Mouse (Mus musculus) MEL (cell line): ENCODE measurements around the gene Lims1. TPM values are rescaled to one million over a fixed set of nuclear protein-coding genes. Genes with fewer than 3 reads are reported as not detected.

Source experiments
- DNase-seq: peaks from one replicate; pipeline ENCODE4 v3.0.0; 2011; ENCODE audit warnings: low read depth, low spot score
- H3K27ac ChIP-seq: 2 replicates; pipeline ENCODE4 v1.5.1; 2012; ENCODE audit warnings: low read depth, mild to moderate bottlenecking, control low read depth, low read length, moderate library complexity; ENCODE audit not compliant: control insufficient read depth
- H3K27me3 ChIP-seq, 2 experiments: fragments of 150-350 bp in 1 of 2; sonication (generic) in 1 of 2; 2 replicates each; pipeline ENCODE4 v1.6.1; 2012; ENCODE audit warnings: low read length in 2 of 2, mild to moderate bottlenecking in 2 of 2, improper control_type of control experiment in 1 of 2, moderate library complexity in 1 of 2; ENCODE audit not compliant: insufficient read depth in 2 of 2, control insufficient read depth in 1 of 2
- H3K36me3 ChIP-seq, 2 experiments: 2 replicates each; pipeline ENCODE4 v1.6.1; 2012 to 2014; ENCODE audit warnings: low read length in 2 of 2, improper control_type of control experiment in 1 of 2, inconsistent platforms in 1 of 2, mild to moderate bottlenecking in 1 of 2; ENCODE audit not compliant: insufficient read depth in 2 of 2, control insufficient read depth in 1 of 2
- H3K4me1 ChIP-seq, 2 experiments: fragments of 150-350 bp in 1 of 2; sonication (generic) in 1 of 2; 2 replicates each; pipeline ENCODE4 v1.6.1; 2012; ENCODE audit warnings: low read length in 2 of 2, improper control_type of control experiment in 1 of 2, mild to moderate bottlenecking in 1 of 2; ENCODE audit not compliant: insufficient read depth in 2 of 2, control insufficient read depth in 1 of 2
- H3K4me3 ChIP-seq, 2 experiments: fragments of 150-350 bp in 1 of 2; sonication (generic) in 1 of 2; 2 replicates each; pipeline ENCODE4 v1.5.1; 2012; ENCODE audit warnings: low read depth in 2 of 2, low read length in 2 of 2, mild to moderate bottlenecking in 2 of 2, moderate library complexity in 2 of 2, control low read depth in 1 of 2, improper control_type of control experiment in 1 of 2; ENCODE audit not compliant: control insufficient read depth in 1 of 2, insufficient read depth in 1 of 2
- H3K79me2 ChIP-seq: 2 replicates; pipeline ENCODE4 v1.6.1; 2012; ENCODE audit warnings: mild to moderate bottlenecking, low read length, moderate library complexity; ENCODE audit not compliant: control insufficient read depth, poor library complexity, insufficient read depth
- H3K9ac ChIP-seq: 2 replicates; pipeline ENCODE4 v1.6.1; 2012; ENCODE audit warnings: low read depth, mild to moderate bottlenecking, control low read depth, low read length, moderate library complexity; ENCODE audit not compliant: control insufficient read depth, poor library complexity, severe bottlenecking
- H3K9me3 ChIP-seq: fragments of 150-350 bp; sonication (generic); replicated peaks from 2 replicates; pipeline ENCODE4 v1.6.1; 2012; ENCODE audit warnings: mild to moderate bottlenecking, low read length, improper control_type of control experiment, moderate library complexity; ENCODE audit not compliant: insufficient read depth
- CHD2 ChIP-seq: IDR thresholded peaks from 2 replicates; pipeline ENCODE4 v1.6.1; 2011; ENCODE audit warnings: low read length, improper control_type of control experiment
- E2F4 ChIP-seq: IDR thresholded peaks from 2 replicates; pipeline ENCODE4 v1.6.1; 2011; ENCODE audit warnings: low read depth, low read length, improper control_type of control experiment, borderline replicate concordance
- ELF1 ChIP-seq: IDR thresholded peaks from 2 replicates; pipeline ENCODE4 v1.6.1; 2014; ENCODE audit warnings: low read depth, mild to moderate bottlenecking, inconsistent platforms, low read length, improper control_type of control experiment, moderate library complexity
- EP300 ChIP-seq, 2 experiments: IDR thresholded peaks; 2 replicates each; pipeline ENCODE4 v1.6.1; 2011; ENCODE audit warnings: improper control_type of control experiment in 2 of 2, low read length in 2 of 2, low read depth in 1 of 2, mild to moderate bottlenecking in 1 of 2
- ETS1 ChIP-seq: IDR thresholded peaks from 2 replicates; pipeline ENCODE4 v1.6.1; 2012; ENCODE audit warnings: low read depth, mild to moderate bottlenecking, inconsistent platforms, low read length, improper control_type of control experiment, moderate library complexity
- HCFC1 ChIP-seq: IDR thresholded peaks from 2 replicates; pipeline ENCODE4 v1.6.1; 2012; ENCODE audit warnings: low read depth, mild to moderate bottlenecking, inconsistent platforms, low read length, improper control_type of control experiment, moderate library complexity
- MAZ ChIP-seq: IDR thresholded peaks from 2 replicates; pipeline ENCODE4 v1.6.1; 2012; ENCODE audit warnings: low read depth, mild to moderate bottlenecking, inconsistent platforms, low read length, improper control_type of control experiment
- MEF2A ChIP-seq: IDR thresholded peaks from 2 replicates; pipeline ENCODE4 v1.6.1; 2014; ENCODE audit warnings: low read depth, mild to moderate bottlenecking, inconsistent platforms, low read length, improper control_type of control experiment; ENCODE audit not compliant: poor library complexity, insufficient replicate concordance, severe bottlenecking; ENCODE audit errors: extremely low read depth
- MYC ChIP-seq: IDR thresholded peaks from 2 replicates; pipeline ENCODE4 v1.6.1; 2011; ENCODE audit warnings: low read depth, mild to moderate bottlenecking, low read length, improper control_type of control experiment, moderate library complexity
- NELFE ChIP-seq: IDR thresholded peaks from 2 replicates; pipeline ENCODE4 v1.6.1; 2011; ENCODE audit warnings: low read depth, low read length, improper control_type of control experiment
- NRF1 ChIP-seq: IDR thresholded peaks from 2 replicates; pipeline ENCODE4 v1.6.1; 2014; ENCODE audit warnings: low read depth, mild to moderate bottlenecking, inconsistent platforms, low read length, improper control_type of control experiment, moderate library complexity; ENCODE audit not compliant: poor library complexity, insufficient read depth, severe bottlenecking
- POLR2AphosphoS5 ChIP-seq: IDR thresholded peaks from 2 replicates; pipeline ENCODE4 v1.6.1; 2012; ENCODE audit warnings: low read depth, borderline replicate concordance, mild to moderate bottlenecking, inconsistent platforms, low read length, moderate library complexity, mixed read lengths
- RAD21 ChIP-seq: IDR thresholded peaks from 2 replicates; pipeline ENCODE4 v1.6.1; 2011; ENCODE audit warnings: mild to moderate bottlenecking, low read depth, low read length, improper control_type of control experiment
- RCOR1 ChIP-seq: IDR thresholded peaks from 2 replicates; pipeline ENCODE4 v1.6.1; 2012; ENCODE audit warnings: low read depth, mild to moderate bottlenecking, inconsistent platforms, low read length, improper control_type of control experiment
- TBP ChIP-seq: IDR thresholded peaks from 2 replicates; pipeline ENCODE4 v1.8.0; 2011; ENCODE audit warnings: low read depth, low read length, improper control_type of control experiment
- TCF12 ChIP-seq: IDR thresholded peaks from 2 replicates; pipeline ENCODE4 v1.6.1; 2014; ENCODE audit warnings: low read depth, mild to moderate bottlenecking, inconsistent platforms, low read length, improper control_type of control experiment, moderate library complexity
- USF2 ChIP-seq, 2 experiments: IDR thresholded peaks; 2 replicates each; pipeline ENCODE4 v1.6.1; 2011 to 2012; ENCODE audit warnings: improper control_type of control experiment in 2 of 2, low read length in 2 of 2, borderline replicate concordance in 1 of 2, inconsistent platforms in 1 of 2, low read depth in 1 of 2, mild to moderate bottlenecking in 1 of 2; ENCODE audit not compliant: insufficient read depth in 1 of 2
- ZKSCAN1 ChIP-seq: IDR thresholded peaks from 2 replicates; pipeline ENCODE4 v1.6.1; 2012; ENCODE audit warnings: low read depth, mild to moderate bottlenecking, inconsistent platforms, low read length, improper control_type of control experiment, moderate library complexity
- ZNF384 ChIP-seq: IDR thresholded peaks from 2 replicates; pipeline ENCODE4 v1.6.1; 2012; ENCODE audit warnings: low read depth, mild to moderate bottlenecking, inconsistent platforms, low read length, improper control_type of control experiment
- polyA plus RNA-seq, 2 experiments: library from polyadenylated mRNA; stranded (reverse) in 1 of 2; unstranded in 1 of 2; fragments of >175 nt in 1 of 2; fragments of >200 nt in 1 of 2; gene quantifications; 2 replicates each; pipeline versions ENCODE4 v1.2.1 to v1.2.4; 2012; ENCODE audit warnings: low replicate concordance in 2 of 2, low read depth in 1 of 2; ENCODE audit not compliant: insufficient read length in 2 of 2, insufficient read depth in 1 of 2, missing spikeins in 1 of 2
- total RNA-seq: library from RNA; depleted of rRNA; stranded (reverse); fragments of 300-350 nt; gene quantifications from 2 replicates; pipeline ENCODE4 v1.2.3, GENCODE M21; 2012

The Lims1 gene
- total and polyA plus RNA-seq, 3 experiments = 24.9 to 28.5 TPM; not detected in 1

GRCm38 (mm10) chr10:58304996-58305395 is 18.3 kb upstream of the Lims1 start:
- DNase-seq = no peak
- no peak overlapping the region for H3K27ac ChIP-seq
- H3K9me3 ChIP-seq = no peaks in the 10 kb centered on the region
- no peaks in the 10 kb centered on the region for H3K4me1 ChIP-seq
- TF ChIP-seq RAD21 = no peak
- no peak for TF ChIP-seq TCF12
- TF ChIP-seq NRF1 = no peak
- no peak for TF ChIP-seq RCOR1
- no peak for TF ChIP-seq EP300 (IDR thresholded peaks at IDR 0.05; ENCODE audit: low read depth in 1 of 2, low read length in 2 of 2)
- no peak for TF ChIP-seq MEF2A
- no peak for TF ChIP-seq CHD2
- no peak for TF ChIP-seq MYC
- no peak for TF ChIP-seq TBP
- no peak for TF ChIP-seq E2F4
- TF ChIP-seq POLR2AphosphoS5 = no peak
- TF ChIP-seq NELFE = no peak
- no peak for TF ChIP-seq HCFC1
- no peak for TF ChIP-seq MAZ
- TF ChIP-seq ZNF384 = no peak
- TF ChIP-seq USF2 (IDR thresholded peaks at IDR 0.05; ENCODE audit: borderline replicate concordance in 1 of 2, insufficient read depth in 1 of 2, low read depth in 1 of 2, low read length in 2 of 2) = no peak
- TF ChIP-seq ZKSCAN1 = no peak
- no peaks in the 10 kb centered on the region for H3K27me3 ChIP-seq
- H3K79me2 ChIP-seq = no peaks in the 10 kb centered on the region
- no peak overlapping the region for H3K4me3 ChIP-seq
- no peak overlapping the region for H3K9ac ChIP-seq
- H3K36me3 ChIP-seq = no peaks in the 10 kb centered on the region

- Histone ChIP-seq H3K9ac (no peak overlapping the region), H3K9me3 (no peaks in the 10 kb centered on the region), H3K27ac (no peak overlapping the region), H3K4me1 (no peaks in the 10 kb centered on the region), H3K36me3 (no peaks in the 10 kb centered on the region), H3K27me3 (no peaks in the 10 kb centered on the region), H3K79me2 (no peaks in the 10 kb centered on the region), H3K4me3 (no peak overlapping the region)
- TF ChIP-seq ETS1 = no peak
- no peak for TF ChIP-seq ELF1
- no peak for TF ChIP-seq HCFC1
- DNase-seq = no peak
Measured at GRCm38 (mm10) chr10:58306897-58307296, 16.4 kb upstream of the Lims1 start.
